Mouse (Mus musculus): ENCODE data around the gene Acot7.
A peak's percentile ranks its signal among the peaks of the same experiment; 100 is the strongest.

GRCm38 (mm10) chr4:152213760-152214480 lies 36.0 kb downstream of the Acot7 start:
- TF ChIP-seq POLR2A (IDR thresholded peaks at IDR 0.05; ENCODE audit: extremely low read depth, insufficient read depth, low read length) (no peak), CTCF (IDR thresholded peaks at IDR 0.05; ENCODE audit: low read depth, low read length) (peak; percentile 91)
